Mouse (Mus musculus): Measurements from ENCODE around the gene Mrpl58. TPM values are rescaled to one million over a fixed set of nuclear protein-coding genes. Genes with fewer than 3 reads are reported as not detected.
A peak's percentile ranks its signal among the peaks of the same experiment; 100 is the strongest.

The Mrpl58 gene
- total and polyA plus RNA-seq, 3 experiments: 66.8 to 78.5 (median 67.0) TPM

- peaks cover 88% of the 10 kb centered on the region for H3K36me3 ChIP-seq (replicated peaks)
- DNase-seq (ENCODE audit: low spot score): no peak
- H3K4me1 ChIP-seq (ENCODE audit: insufficient read depth, low read depth, low read length): peaks cover 3% of the 10 kb centered on the region
- TF ChIP-seq GATA2 (IDR thresholded peaks at IDR 0.05; ENCODE audit: borderline replicate concordance, low read depth, low read length) (no peak), TAL1 (conservative IDR thresholded peaks at IDR 0.05; ENCODE audit: low read depth, low read length) (no peak), POLR2AphosphoS5 (IDR thresholded peaks at IDR 0.05; ENCODE audit: insufficient replicate concordance, low read depth, low read length) (no peak), CTCF (IDR thresholded peaks at IDR 0.05; ENCODE audit: low read depth, low read length) (no peak), GATA1 (IDR thresholded peaks at IDR 0.05; ENCODE audit: borderline replicate concordance, low read length) (no peak)
- no peak for ATAC-seq (ENCODE audit: extremely low read depth, insufficient number of reproducible peaks, low FRiP score, poor library complexity, severe bottlenecking)
- H3K4me3 ChIP-seq (ENCODE audit: low read depth, low read length): no peak overlapping the region
- H3K27me3 ChIP-seq (ENCODE audit: insufficient read depth, low read length): no peaks in the 10 kb centered on the region
- no peaks in the 10 kb centered on the region for H3K9me3 ChIP-seq (replicated peaks)
Measured at GRCm38 (mm10) chr11:115429307-115429706, 25.8 kb downstream of the Mrpl58 start.

DNA sequence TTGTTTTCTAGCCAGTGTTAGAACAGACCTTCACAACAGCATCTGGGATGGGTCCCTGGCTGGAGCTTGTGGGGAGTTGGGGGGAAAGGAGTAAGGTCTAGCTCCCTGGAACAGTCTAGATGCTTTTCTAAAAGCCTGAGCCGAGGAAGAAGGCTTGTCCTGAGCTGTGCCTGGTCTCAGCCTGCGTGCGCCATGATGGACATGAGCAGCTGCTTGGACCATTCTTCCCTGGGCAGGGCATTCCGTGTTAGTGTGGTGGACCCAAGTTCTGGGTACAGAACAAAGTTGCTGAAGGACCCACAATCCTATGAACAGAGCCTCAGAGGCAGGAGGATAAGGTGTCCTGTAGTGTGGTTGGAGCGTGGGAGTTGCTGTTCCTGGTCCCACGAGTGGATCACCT is 27.0 kb downstream of the Mrpl58 start:
- peaks cover 75% of the 10 kb centered on the region for H3K36me3 ChIP-seq (replicated peaks)
- no peaks in the 10 kb centered on the region for H3K9me3 ChIP-seq (replicated peaks)
- H3K4me3 ChIP-seq (ENCODE audit: low read depth, low read length): no peak overlapping the region
- H3K4me1 ChIP-seq (ENCODE audit: insufficient read depth, low read depth, low read length): peaks cover 6% of the 10 kb centered on the region
- no peak for TF ChIP-seq GATA1 (IDR thresholded peaks at IDR 0.05; ENCODE audit: borderline replicate concordance, low read length)
- DNase-seq (ENCODE audit: low spot score) (no peak), ATAC-seq (ENCODE audit: extremely low read depth, insufficient number of reproducible peaks, low FRiP score, poor library complexity, severe bottlenecking) (no peak)
- no peaks in the 10 kb centered on the region for H3K27me3 ChIP-seq (ENCODE audit: insufficient read depth, low read length)

- Histone ChIP-seq H3K4me3 (ENCODE audit: low read depth, low read length) (no peak overlapping the region), H3K27me3 (ENCODE audit: insufficient read depth, low read length) (no peaks in the 10 kb centered on the region), H3K9me3 (replicated peaks) (no peaks in the 10 kb centered on the region), H3K36me3 (replicated peaks) (peaks cover 52% of the 10 kb centered on the region), H3K4me1 (ENCODE audit: insufficient read depth, low read depth, low read length) (peaks cover 22% of the 10 kb centered on the region)
- ATAC-seq (ENCODE audit: extremely low read depth, insufficient number of reproducible peaks, low FRiP score, poor library complexity, severe bottlenecking) (no peak), DNase-seq (ENCODE audit: low spot score) (no peak)
- no peak for TF ChIP-seq CTCF (IDR thresholded peaks at IDR 0.05; ENCODE audit: low read depth, low read length)
- TF ChIP-seq GATA2 (IDR thresholded peaks at IDR 0.05; ENCODE audit: borderline replicate concordance, low read depth, low read length): no peak
- no peak for TF ChIP-seq POLR2AphosphoS5 (IDR thresholded peaks at IDR 0.05; ENCODE audit: insufficient replicate concordance, low read depth, low read length)
- no peak for TF ChIP-seq GATA1 (IDR thresholded peaks at IDR 0.05; ENCODE audit: borderline replicate concordance, low read length)
- TF ChIP-seq TAL1 (conservative IDR thresholded peaks at IDR 0.05; ENCODE audit: low read depth, low read length): no peak
Measured at GRCm38 (mm10) chr11:115432814-115433213, 29.3 kb downstream of the Mrpl58 start.

GRCm38 (mm10) chr11:115433342-115433741 is 29.8 kb downstream of the Mrpl58 start:
- no peak overlapping the region for H3K4me3 ChIP-seq (ENCODE audit: low read depth, low read length)
- ATAC-seq (ENCODE audit: extremely low read depth, insufficient number of reproducible peaks, low FRiP score, poor library complexity, severe bottlenecking) (no peak), DNase-seq (ENCODE audit: low spot score) (no peak)
- no peaks in the 10 kb centered on the region for H3K9me3 ChIP-seq (replicated peaks)
- peaks cover 22% of the 10 kb centered on the region for H3K4me1 ChIP-seq (ENCODE audit: insufficient read depth, low read depth, low read length)
- H3K36me3 ChIP-seq (replicated peaks): peaks cover 47% of the 10 kb centered on the region
- no peak for TF ChIP-seq GATA2 (IDR thresholded peaks at IDR 0.05; ENCODE audit: borderline replicate concordance, low read depth, low read length)
- TF ChIP-seq POLR2AphosphoS5 (IDR thresholded peaks at IDR 0.05; ENCODE audit: insufficient replicate concordance, low read depth, low read length): no peak
- no peak for TF ChIP-seq GATA1 (IDR thresholded peaks at IDR 0.05; ENCODE audit: borderline replicate concordance, low read length)
- TF ChIP-seq TAL1 (conservative IDR thresholded peaks at IDR 0.05; ENCODE audit: low read depth, low read length): no peak
- TF ChIP-seq CTCF (IDR thresholded peaks at IDR 0.05; ENCODE audit: low read depth, low read length): no peak
- H3K27me3 ChIP-seq (ENCODE audit: insufficient read depth, low read length): no peaks in the 10 kb centered on the region

DNA sequence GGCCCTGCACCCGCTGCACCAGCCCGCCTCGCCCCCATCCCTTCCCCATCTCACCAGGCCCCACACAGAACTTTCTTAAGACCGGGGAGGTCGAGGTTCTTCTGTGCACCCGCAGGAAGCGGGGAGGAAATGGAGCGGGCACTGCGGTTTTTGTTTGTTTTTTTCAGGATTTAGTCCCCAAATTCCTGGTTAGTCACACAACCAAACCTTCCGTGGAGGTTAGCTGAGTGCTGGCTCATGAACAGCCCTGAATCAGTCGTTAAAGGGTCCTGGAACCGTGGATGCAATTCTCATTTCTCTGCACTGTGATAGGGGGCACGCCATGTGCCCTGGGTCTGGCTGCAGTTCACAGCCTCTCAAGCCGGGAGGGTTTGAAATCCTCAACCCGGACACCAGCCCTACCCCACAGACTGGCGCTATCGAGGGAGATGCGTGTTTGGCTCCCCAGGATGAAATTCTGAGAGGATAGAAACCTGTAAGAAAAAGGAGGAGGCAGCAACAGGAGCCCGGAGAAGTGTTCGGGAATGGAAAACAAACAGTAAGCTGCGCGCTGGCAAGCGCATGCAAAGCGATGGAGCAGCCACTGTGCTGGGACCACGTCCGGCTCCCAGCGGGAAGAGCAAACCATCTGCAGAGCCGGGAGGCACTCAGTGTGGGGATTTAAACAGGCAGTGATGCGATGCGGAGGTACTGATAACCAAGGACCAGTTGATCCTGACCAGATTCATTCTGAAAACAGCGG is 32.2 kb downstream of the Mrpl58 start:
- H3K4me1 ChIP-seq (ENCODE audit: insufficient read depth, low read depth, low read length): peaks cover 29% of the 10 kb centered on the region
- no peak overlapping the region for H3K4me3 ChIP-seq (ENCODE audit: low read depth, low read length)
- TF ChIP-seq CTCF (IDR thresholded peaks at IDR 0.05; ENCODE audit: low read depth, low read length) (no peak), TAL1 (conservative IDR thresholded peaks at IDR 0.05; ENCODE audit: low read depth, low read length) (no peak), GATA1 (IDR thresholded peaks at IDR 0.05; ENCODE audit: borderline replicate concordance, low read length) (no peak), GATA2 (IDR thresholded peaks at IDR 0.05; ENCODE audit: borderline replicate concordance, low read depth, low read length) (no peak), POLR2AphosphoS5 (IDR thresholded peaks at IDR 0.05; ENCODE audit: insufficient replicate concordance, low read depth, low read length) (no peak)
- no peak for DNase-seq (ENCODE audit: low spot score)
- peaks cover 23% of the 10 kb centered on the region for H3K36me3 ChIP-seq (replicated peaks)
- peaks cover 4% of the 10 kb centered on the region; the same call in 1 of the 2 replicates for H3K27me3 ChIP-seq (ENCODE audit: insufficient read depth, low read length)
- H3K9me3 ChIP-seq (replicated peaks): peaks cover 7% of the 10 kb centered on the region; the same call in 1 of the 2 replicates
- no peak for ATAC-seq (ENCODE audit: extremely low read depth, insufficient number of reproducible peaks, low FRiP score, poor library complexity, severe bottlenecking)

DNA sequence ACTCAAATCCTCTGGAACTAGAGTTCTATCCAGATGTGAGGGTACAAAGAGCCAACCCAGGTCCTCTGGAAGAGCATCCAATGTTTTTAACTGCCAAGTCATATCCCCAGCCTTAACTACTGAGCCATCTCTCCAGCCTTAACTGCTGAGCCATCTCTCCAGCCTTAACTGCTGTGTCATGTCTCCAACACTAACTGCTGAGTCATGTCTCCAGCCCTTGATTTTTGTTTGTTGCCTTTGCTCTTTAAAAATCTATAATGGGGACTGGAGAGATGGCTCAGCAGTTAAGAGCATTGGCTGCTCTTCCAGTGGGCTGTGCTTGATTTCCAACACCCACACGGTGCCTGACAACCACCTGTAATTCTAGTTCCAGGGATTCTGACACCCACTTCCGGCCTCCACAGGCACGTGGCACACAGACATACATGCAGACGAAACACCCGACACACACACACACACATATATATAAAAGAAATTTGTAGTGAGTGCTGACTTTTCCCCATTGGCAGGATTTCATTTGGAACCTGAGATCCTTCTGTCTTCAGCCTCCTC is 34.1 kb downstream of the Mrpl58 start:
- H3K4me3 ChIP-seq (ENCODE audit: low read depth, low read length): no peak overlapping the region
- peaks cover 29% of the 10 kb centered on the region for H3K4me1 ChIP-seq (ENCODE audit: insufficient read depth, low read depth, low read length)
- TF ChIP-seq GATA1 (IDR thresholded peaks at IDR 0.05; ENCODE audit: borderline replicate concordance, low read length) (no peak), TAL1 (conservative IDR thresholded peaks at IDR 0.05; ENCODE audit: low read depth, low read length) (no peak), POLR2AphosphoS5 (IDR thresholded peaks at IDR 0.05; ENCODE audit: insufficient replicate concordance, low read depth, low read length) (no peak), CTCF (IDR thresholded peaks at IDR 0.05; ENCODE audit: low read depth, low read length) (no peak), GATA2 (IDR thresholded peaks at IDR 0.05; ENCODE audit: borderline replicate concordance, low read depth, low read length) (no peak)
- DNase-seq (ENCODE audit: low spot score): no peak
- H3K36me3 ChIP-seq (replicated peaks): peaks cover 4% of the 10 kb centered on the region
- peaks cover 11% of the 10 kb centered on the region; the same call in 1 of the 2 replicates for H3K27me3 ChIP-seq (ENCODE audit: insufficient read depth, low read length)
- ATAC-seq (ENCODE audit: extremely low read depth, insufficient number of reproducible peaks, low FRiP score, poor library complexity, severe bottlenecking): peak; percentile 49
- H3K9me3 ChIP-seq (replicated peaks): peaks cover 7% of the 10 kb centered on the region; the same call in 1 of the 2 replicates
